Mouse (Mus musculus) granulocyte monocyte progenitor cell, adult 5-6 weeks (primary cell): ENCODE measurements around the gene Afg1l. TPM values are rescaled to one million over a fixed set of nuclear protein-coding genes. Genes with fewer than 3 reads are reported as not detected.

ENCODE experiments used
- ATAC-seq: replicated peaks from 2 replicates; pipeline ENCODE4 v1.8.0; 2016; ENCODE audit warnings: mild to moderate bottlenecking, moderate TSS enrichment, inconsistent platforms; ENCODE audit not compliant: poor library complexity, severe bottlenecking
- total RNA-seq, 2 experiments: library from RNA; stranded (forward) in 1 of 2; stranded (reverse) in 1 of 2; fragments of 200-712, 200-1000 nt in 1 of 2; fragments of >200 nt in 1 of 2; fragmentation: Nextera tagmentation in 1 of 2; gene quantifications; 2 replicates each; pipeline ENCODE4 v1.2.3; 2014 to 2017

Afg1l gene
- total RNA-seq, 2 experiments from 2014 or later, result 5.8 to 7.7 TPM

GRCm38 (mm10) chr10:42271454-42272230, 206.7 kb downstream of the Afg1l start:
- 0 out of 2 replicates have a peak, but pooled peaks have one; percentile 5 for ATAC-seq

GRCm38 (mm10) chr10:42270277-42271083, 207.9 kb downstream of the Afg1l start:
- peak; percentile 59 for ATAC-seq

- ATAC-seq, result peak; percentile 57
Measured at GRCm38 (mm10) chr10:42269281-42270025, 208.9 kb downstream of the Afg1l start.

GRCm38 (mm10) chr10:42267811-42268545, 210.4 kb downstream of the Afg1l start:
- no peak for ATAC-seq

GRCm38 (mm10) chr10:42265021-42265689, 213.2 kb downstream of the Afg1l start:
- ATAC-seq, result no peak

GRCm38 (mm10) chr10:42264195-42264594, 214.2 kb downstream of the Afg1l start:
- ATAC-seq, result no peak

- no peak for ATAC-seq
Measured at GRCm38 (mm10) chr10:42263701-42264100, 214.7 kb downstream of the Afg1l start.

Other genes starting within 250 kb of the Afg1l start
- 15.7 and 20.5 TPM in 2 replicates for gene Foxo3, start 201.8 kb downstream of the Afg1l start, total RNA-seq (2014; fragmentation: Nextera tagmentation)
- 23.3 and 25.3 TPM in 2 replicates for gene Foxo3, start 201.8 kb downstream of the Afg1l start, total RNA-seq (2017)
- 214 and 219 TPM in 2 replicates for gene Snx3, start 23.5 kb upstream of the Afg1l start, total RNA-seq (2014; fragmentation: Nextera tagmentation)
- gene Snx3, start 23.5 kb upstream of the Afg1l start, total RNA-seq (2017), result 91.6 and 94.3 TPM in 2 replicates
- not detected in 2 replicates for gene Nr2e1, start 105.1 kb upstream of the Afg1l start, total RNA-seq (2014; fragmentation: Nextera tagmentation)
- gene Nr2e1, start 105.1 kb upstream of the Afg1l start, total RNA-seq (2017), result not detected in 2 replicates
- gene Ostm1, start 105.3 kb upstream of the Afg1l start, total RNA-seq (2014; fragmentation: Nextera tagmentation), result 28.9 and 33.4 TPM in 2 replicates
- gene Ostm1, start 105.3 kb upstream of the Afg1l start, total RNA-seq (2017), result 47.2 and 48.5 TPM in 2 replicates